Mouse (Mus musculus) midbrain, embryonic 12.5 days (tissue): ENCODE data around the gene Psmd3. TPM values are rescaled to one million over a fixed set of nuclear protein-coding genes. Genes with fewer than 3 reads are reported as not detected.
A peak's percentile ranks its signal among the peaks of the same experiment; 100 is the strongest.
"Not testable (repeated sequence)": the region's sequence is repeated elsewhere in the genome, so short reads cannot be mapped to it uniquely, and the experiment has no call there.

Experiments
- ATAC-seq: fragments of 200-750 bp; cut with Nextera tagmentation; 2 replicates; pipeline ENCODE4 v1.8.0; 2017; ENCODE audit warnings: low read depth, moderate TSS enrichment, moderate library complexity; ENCODE audit not compliant: low FRiP score
- H3K27ac ChIP-seq: fragments of 300-500 bp; sonication (generic); replicated peaks from 2 replicates; pipeline ENCODE4 v1.5.1; 2016; ENCODE audit warnings: mild to moderate bottlenecking
- H3K27me3 ChIP-seq: fragments of 300-500 bp; sonication (generic); 2 replicates; pipeline ENCODE4 v1.6.1; 2016; ENCODE audit warnings: mild to moderate bottlenecking
- H3K36me3 ChIP-seq: fragments of 300-500 bp; sonication (generic); 2 replicates; pipeline ENCODE4 v1.6.1; 2016
- H3K4me1 ChIP-seq: fragments of 300-500 bp; sonication (generic); 2 replicates; pipeline ENCODE4 v1.6.1; 2016
- H3K4me2 ChIP-seq: fragments of 300-500 bp; sonication (generic); replicated peaks from 2 replicates; pipeline ENCODE4 v1.6.1; 2016; ENCODE audit warnings: mild to moderate bottlenecking, moderate library complexity
- H3K4me3 ChIP-seq: fragments of 300-500 bp; sonication (generic); 2 replicates; pipeline ENCODE4 v1.5.1; 2016; ENCODE audit warnings: mild to moderate bottlenecking
- H3K9ac ChIP-seq: fragments of 300-500 bp; sonication (generic); replicated peaks from 2 replicates; pipeline ENCODE4 v1.6.1; 2016; ENCODE audit warnings: mild to moderate bottlenecking, moderate library complexity
- H3K9me3 ChIP-seq: fragments of 300-500 bp; sonication (generic); 2 replicates; pipeline ENCODE4 v1.6.1; 2016; ENCODE audit warnings: mild to moderate bottlenecking
- WGBS: fragments of 180-500 bp; shearing (Covaris S2); methylation state at CpG from one replicate; pipeline ENCODE4 v1.1.7; 2016; 5-methylcytosine and 5-hydroxymethylcytosine counted together
- polyA plus RNA-seq: library from polyadenylated mRNA; unstranded; fragments of >200 nt; fragmentation: Nextera tagmentation; extraction: Ambion mirVana; gene quantifications from 2 replicates; pipeline ENCODE4 v1.2.1, GENCODE M21; 2016

Gene Psmd3
- polyA plus RNA-seq, 1 experiment from 2014 or later = 244 TPM

DNA sequence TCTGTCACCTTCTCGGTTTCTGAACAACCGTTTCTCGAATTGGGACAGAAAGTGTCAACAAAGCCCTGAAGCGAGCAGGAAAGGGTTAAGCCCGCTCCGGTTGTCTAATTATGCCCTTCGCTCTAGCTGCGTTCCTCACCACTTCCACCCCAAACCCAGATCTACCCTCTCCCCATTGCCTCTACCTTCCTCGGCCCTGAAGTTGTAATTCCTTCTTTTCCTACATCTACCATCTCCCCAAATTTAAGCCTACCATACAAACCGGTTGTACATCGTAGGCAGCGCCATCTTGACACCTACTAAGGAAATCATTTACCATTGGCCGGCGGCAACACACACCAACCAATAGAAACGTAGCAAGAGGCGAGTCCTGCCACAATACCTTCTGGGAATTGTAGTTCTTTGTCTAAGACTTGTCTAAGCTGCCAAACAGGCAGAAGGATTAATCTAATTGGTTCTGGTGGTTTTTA lies 46.8 kb downstream of the Psmd3 start, which contains the start of gene Med24:
Gene Med24 (minus strand): TSS at position 317 of the 470 bp plus-strand sequence.
- H3K4me3 ChIP-seq = peak within 1 kb of the TSS; percentile 65
- H3K9ac ChIP-seq = peak within 1 kb of the TSS; percentile 57
- peaks cover 3% of the 10 kb centered on the region for H3K27me3 ChIP-seq
- ATAC-seq = peak; percentile 92
- peak within 1 kb of the TSS; percentile 65 for H3K4me2 ChIP-seq
- peak within 1 kb of the TSS; percentile 66 for H3K27ac ChIP-seq
- WGBS = 0% methylated on average over 16 of the region's 16 CpGs
- H3K36me3 ChIP-seq = peaks cover 33% of the 10 kb centered on the region
- no peaks in the 10 kb centered on the region for H3K9me3 ChIP-seq
- peaks cover 7% of the 10 kb centered on the region; the same call in 1 of the 2 replicates for H3K4me1 ChIP-seq

DNA sequence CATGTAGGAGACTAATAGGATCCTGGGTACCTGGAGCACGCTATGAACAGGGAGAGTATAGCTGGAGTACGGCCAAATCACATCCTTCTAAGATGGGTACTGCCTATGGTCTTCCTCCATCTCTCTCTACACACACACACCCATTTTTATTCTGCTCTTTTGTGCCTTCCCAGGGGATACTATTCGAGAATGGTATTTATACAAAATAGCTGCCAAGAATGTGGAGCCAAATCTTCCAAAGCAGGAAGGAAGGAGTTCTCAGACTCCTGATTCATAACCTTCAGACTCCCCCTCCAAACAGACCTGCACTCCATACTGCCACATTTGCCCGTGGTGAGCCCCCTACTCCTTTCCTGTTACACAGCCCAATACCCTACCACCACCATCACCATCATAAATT lies 48.4 kb downstream of the Psmd3 start:
- 69% methylated on average over 4 of the region's 4 CpGs for WGBS
- H3K27ac ChIP-seq = peak overlapping the region; percentile 15; the same call in 1 of the 2 replicates
- ATAC-seq = no peak

DNA sequence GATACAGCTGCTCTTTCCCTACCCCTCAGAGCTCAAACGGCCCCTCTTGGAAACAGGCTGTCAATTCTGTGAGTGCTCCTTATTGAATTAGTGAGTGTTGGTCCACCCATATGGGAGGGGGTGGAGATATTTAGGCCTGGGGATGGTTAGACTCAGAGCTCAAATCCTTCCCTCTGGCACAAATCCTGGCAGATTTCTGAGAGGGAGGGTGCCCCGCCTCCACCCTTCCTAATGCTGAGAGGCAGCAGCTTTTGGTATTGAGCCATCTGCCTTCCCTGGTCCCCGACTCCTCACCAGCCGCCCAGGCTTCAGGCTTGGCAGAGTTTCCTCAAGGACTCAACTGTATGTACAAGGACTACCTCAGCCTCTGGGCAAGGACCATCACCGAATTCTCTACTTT lies 48.8 kb downstream of the Psmd3 start:
- Histone ChIP-seq H3K36me3 (peaks cover 15% of the 10 kb centered on the region), H3K27ac (peak overlapping the region; percentile 15; the same call in 1 of the 2 replicates), H3K4me3 (no peak overlapping the region), H3K9me3 (no peaks in the 10 kb centered on the region), H3K27me3 (peaks cover 3% of the 10 kb centered on the region), H3K4me1 (peaks cover 7% of the 10 kb centered on the region; the same call in 1 of the 2 replicates), H3K9ac (no peak overlapping the region), H3K4me2 (no peak overlapping the region)
- no peak for ATAC-seq
- WGBS = 63% methylated on average over 5 of the region's 5 CpGs

More for the DNA sequence above, 48.4 kb downstream of the Psmd3 start:
- Histone ChIP-seq H3K36me3 (peaks cover 19% of the 10 kb centered on the region), H3K4me1 (peaks cover 7% of the 10 kb centered on the region; the same call in 1 of the 2 replicates), H3K9me3 (no peaks in the 10 kb centered on the region), H3K4me2 (no peak overlapping the region), H3K9ac (no peak overlapping the region), H3K27me3 (peaks cover 3% of the 10 kb centered on the region), H3K4me3 (no peak overlapping the region)

DNA sequence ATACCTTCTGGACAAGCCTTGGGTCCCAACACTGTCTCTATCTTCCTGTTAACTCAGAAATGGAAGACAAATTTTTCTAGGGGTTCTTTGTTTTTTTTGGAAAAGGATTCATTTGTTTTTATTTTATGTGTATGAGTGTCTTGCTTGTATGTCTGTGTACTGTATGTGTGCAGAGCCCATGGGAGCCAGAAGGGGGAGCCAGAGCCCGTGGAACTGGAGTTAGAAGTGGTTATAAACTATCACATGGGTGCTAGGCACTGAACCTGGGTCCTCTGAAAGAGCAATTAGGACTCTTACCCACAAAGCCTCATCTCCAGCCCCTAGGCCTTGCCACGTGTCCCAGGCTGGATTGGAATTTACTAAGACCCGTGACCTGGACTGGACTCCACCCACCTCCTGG lies 51.7 kb downstream of the Psmd3 start:
- no peaks in the 10 kb centered on the region for H3K9me3 ChIP-seq
- H3K27ac ChIP-seq = no peak overlapping the region
- H3K27me3 ChIP-seq = peaks cover 3% of the 10 kb centered on the region
- ATAC-seq = no peak
- H3K4me2 ChIP-seq = no peak overlapping the region
- H3K4me3 ChIP-seq = no peak overlapping the region
- H3K9ac ChIP-seq = no peak overlapping the region
- H3K4me1 ChIP-seq = peaks cover 9% of the 10 kb centered on the region
- 76% methylated on average over 3 of the region's 3 CpGs for WGBS
- H3K36me3 ChIP-seq = no peaks in the 10 kb centered on the region

DNA sequence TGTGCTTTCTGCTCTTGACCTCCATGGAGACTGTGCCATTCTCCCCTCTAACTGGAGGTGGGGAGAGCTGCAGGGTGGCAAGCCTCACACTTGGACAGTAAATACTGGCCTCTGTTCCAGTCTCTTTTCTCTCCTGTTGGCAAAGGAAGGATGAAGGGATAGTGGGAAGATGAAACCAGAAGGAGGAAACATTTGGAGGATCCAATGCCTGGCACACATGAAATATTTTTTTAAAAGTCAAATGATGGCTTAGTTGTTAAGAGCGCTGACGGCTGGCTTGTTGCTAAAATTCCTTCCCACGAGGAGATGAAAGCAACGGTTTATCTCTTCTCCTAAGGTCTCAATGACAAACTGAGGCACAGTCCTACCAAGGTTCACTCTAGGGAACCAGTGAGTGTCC lies 52.8 kb downstream of the Psmd3 start:
- Histone ChIP-seq H3K27ac (no peak overlapping the region), H3K9ac (no peak overlapping the region), H3K9me3 (no peaks in the 10 kb centered on the region), H3K36me3 (no peaks in the 10 kb centered on the region), H3K4me3 (no peak overlapping the region), H3K4me2 (no peak overlapping the region), H3K27me3 (peaks cover 3% of the 10 kb centered on the region), H3K4me1 (peaks cover 19% of the 10 kb centered on the region)
- 93% methylated on average over 4 of the region's 4 CpGs for WGBS
- no peak for ATAC-seq

DNA sequence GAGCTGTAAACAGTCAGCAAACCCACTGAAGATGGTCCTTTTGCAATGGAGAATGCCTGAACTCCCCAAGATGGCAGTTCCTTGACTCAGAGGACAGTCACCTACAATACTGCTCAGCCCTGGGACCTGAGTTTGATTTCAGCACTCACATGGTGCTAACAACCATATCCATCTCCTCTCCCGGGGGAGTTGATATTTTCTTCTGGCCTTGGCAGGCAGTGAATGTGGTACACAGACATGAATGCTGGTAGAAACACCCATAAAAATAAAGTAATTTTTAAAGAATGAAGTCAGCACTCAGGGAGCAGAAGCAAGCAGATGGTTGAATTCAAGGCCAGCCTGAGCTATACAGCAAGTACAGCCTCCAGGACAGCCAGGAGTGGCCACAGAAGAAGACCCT lies 53.8 kb downstream of the Psmd3 start:
- H3K36me3 ChIP-seq = no peaks in the 10 kb centered on the region
- H3K4me2 ChIP-seq = no peak overlapping the region
- H3K9me3 ChIP-seq = no peaks in the 10 kb centered on the region
- H3K27ac ChIP-seq = no peak overlapping the region
- ATAC-seq = no peak
- no peak overlapping the region for H3K9ac ChIP-seq
- WGBS = 92% methylated on average over 1 of the region's 1 CpGs
- H3K4me1 ChIP-seq = peaks cover 30% of the 10 kb centered on the region
- H3K27me3 ChIP-seq = peaks cover 3% of the 10 kb centered on the region
- no peak overlapping the region for H3K4me3 ChIP-seq

DNA sequence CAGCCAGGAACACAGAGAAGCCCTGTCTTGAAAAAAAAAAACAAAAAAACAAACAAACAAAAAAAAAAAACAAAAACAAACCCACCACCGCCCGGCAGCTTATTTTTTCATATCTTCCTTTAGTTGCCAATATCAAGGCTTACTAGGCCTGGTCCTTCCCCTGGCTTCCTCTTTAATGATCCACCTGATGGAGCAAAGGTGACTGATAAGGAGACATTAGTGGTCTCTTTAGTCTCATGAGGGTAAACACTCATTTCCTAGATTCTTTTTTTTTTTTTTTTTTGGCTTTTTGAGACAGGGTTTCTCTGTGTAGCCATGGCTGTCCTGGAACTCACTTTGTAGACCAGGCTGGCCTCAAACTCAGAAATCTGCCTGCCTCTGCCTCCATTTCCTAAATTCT lies 54.9 kb downstream of the Psmd3 start:
- H3K9ac ChIP-seq, H3K27ac ChIP-seq, H3K4me3 ChIP-seq, H3K27me3 ChIP-seq, ATAC-seq, H3K9me3 ChIP-seq, H3K4me2 ChIP-seq, H3K36me3 ChIP-seq: not testable (repeated sequence)
- WGBS = 96% methylated on average over 2 of the region's 2 CpGs
- peaks cover 33% of the 10 kb centered on the region for H3K4me1 ChIP-seq

DNA sequence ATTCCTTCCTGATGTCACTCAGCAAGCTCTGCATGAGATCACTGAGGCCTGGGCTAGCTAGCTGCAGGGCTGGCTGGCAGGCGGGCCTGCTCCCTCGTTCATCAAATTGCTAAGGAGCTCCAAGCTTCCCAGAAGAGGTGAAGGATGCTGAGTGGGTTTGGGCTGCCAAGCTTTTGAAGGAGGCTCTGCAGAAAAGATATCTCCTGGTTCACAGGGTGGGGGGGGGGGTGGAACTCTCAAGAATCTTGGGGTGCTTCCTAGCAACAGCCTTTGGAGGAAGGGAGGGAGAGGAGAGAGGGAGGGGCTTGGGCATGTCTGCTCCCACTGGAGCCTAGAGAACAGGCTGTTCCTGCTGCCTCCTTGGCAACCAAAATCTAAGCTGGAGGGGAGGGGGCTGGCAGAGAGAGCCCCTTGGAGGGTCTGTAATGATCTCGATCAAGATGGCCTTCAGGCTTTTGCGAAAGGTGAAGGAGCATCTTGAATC lies 56.1 kb downstream of the Psmd3 start:
- H3K4me3 ChIP-seq = no peak overlapping the region
- H3K9ac ChIP-seq = no peak overlapping the region; the same call in 1 of the 2 replicates
- no peak overlapping the region for H3K4me2 ChIP-seq
- H3K4me1 ChIP-seq = peaks cover 44% of the 10 kb centered on the region
- no peaks in the 10 kb centered on the region for H3K27me3 ChIP-seq
- H3K36me3 ChIP-seq = no peaks in the 10 kb centered on the region
- H3K27ac ChIP-seq = peak overlapping the region; percentile 73
- WGBS = 16% methylated on average over 4 of the region's 4 CpGs
- no peaks in the 10 kb centered on the region for H3K9me3 ChIP-seq
- ATAC-seq = no peak

DNA sequence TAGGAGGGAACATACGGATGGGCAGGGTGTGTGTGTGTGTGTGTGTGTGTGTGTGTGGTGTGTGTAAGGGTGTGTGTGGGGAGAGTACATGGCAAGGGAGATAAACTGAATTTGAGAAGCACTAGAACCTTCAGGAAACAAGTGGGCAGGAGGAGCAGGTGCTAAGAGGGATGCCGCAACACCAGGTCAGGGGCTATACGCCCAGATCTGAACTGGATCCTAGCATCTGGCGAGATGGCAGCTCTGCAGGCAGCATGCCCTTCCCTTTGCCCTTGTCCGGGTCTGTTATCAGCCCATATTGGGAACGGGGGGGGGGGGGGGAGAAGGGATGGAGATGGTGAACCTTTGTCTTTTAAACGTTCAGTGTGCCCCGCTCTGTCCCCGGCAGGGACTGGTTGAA lies 56.6 kb downstream of the Psmd3 start:
- WGBS = 55% methylated on average over 8 of the region's 9 CpGs
- no peak overlapping the region for H3K4me3 ChIP-seq
- H3K36me3 ChIP-seq = no peaks in the 10 kb centered on the region
- no peaks in the 10 kb centered on the region for H3K9me3 ChIP-seq
- no peak overlapping the region for H3K4me2 ChIP-seq
- peak overlapping the region; percentile 73 for H3K27ac ChIP-seq
- peaks cover 48% of the 10 kb centered on the region for H3K4me1 ChIP-seq
- H3K27me3 ChIP-seq = no peaks in the 10 kb centered on the region
- no peak overlapping the region; the same call in 1 of the 2 replicates for H3K9ac ChIP-seq
- no peak for ATAC-seq

DNA sequence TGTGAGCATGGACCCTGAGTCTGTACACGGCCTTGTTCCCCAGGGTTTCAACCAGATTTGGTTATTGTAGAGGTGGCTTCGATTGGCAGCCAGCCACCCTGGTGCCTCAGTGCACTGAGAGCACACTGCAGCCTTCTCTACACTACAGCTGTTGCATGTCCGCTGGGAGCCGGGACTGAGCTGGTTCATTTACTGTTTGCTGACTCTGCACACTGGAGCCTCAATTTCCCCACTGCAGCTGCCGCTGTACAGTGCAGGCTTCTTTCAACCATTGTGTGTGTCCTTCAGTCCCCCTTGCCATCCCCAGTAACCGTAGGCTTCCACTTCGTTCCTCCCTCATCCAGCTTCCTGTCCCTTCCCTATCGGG lies 57.7 kb downstream of the Psmd3 start:
- Histone ChIP-seq H3K27ac (peak overlapping the region; percentile 99), H3K4me1 (peaks cover 59% of the 10 kb centered on the region), H3K9me3 (no peaks in the 10 kb centered on the region), H3K36me3 (no peaks in the 10 kb centered on the region), H3K4me2 (peak overlapping the region; percentile 74), H3K9ac (peak overlapping the region; percentile 94), H3K27me3 (no peaks in the 10 kb centered on the region), H3K4me3 (peak overlapping the region; percentile 83)
- WGBS = 10% methylated on average over 8 of the region's 8 CpGs
- no peak; the same call in 1 of the 2 replicates for ATAC-seq

DNA sequence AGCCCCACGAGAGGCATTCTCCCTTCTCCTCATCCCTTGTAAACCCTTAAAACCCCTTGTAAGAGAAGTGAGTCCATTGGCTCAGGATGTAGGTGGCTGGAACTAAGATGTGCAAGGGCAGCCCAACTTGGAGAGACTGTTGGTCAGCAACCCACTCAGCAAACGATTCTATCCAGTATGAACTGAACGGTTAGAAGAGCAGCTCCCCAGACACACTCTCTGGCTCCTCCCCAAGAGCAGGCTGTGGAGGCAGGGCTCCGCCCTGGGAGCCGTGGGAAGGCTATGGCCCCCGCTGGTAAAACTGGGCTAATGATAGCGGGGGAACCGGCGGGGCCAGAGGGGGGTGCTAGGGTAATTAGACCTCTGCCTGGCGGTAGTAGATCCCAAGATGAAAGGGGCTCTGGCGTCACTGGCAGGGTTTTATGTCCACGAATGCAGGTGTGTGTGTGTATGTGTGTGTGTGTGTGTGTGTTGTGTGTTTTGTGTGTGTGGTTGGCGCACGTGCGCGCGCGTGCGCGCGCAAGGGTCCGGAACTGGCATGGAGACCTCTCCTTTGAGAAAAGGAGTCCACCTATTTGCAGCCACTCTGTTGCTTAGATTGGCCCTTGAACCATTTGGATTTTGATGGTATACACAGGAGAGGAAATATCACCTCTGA lies 58.2 kb downstream of the Psmd3 start, which contains the start of gene Thra:
Gene Thra (plus strand): TSS at position 246 of the 658 bp plus-strand sequence.
- H3K36me3 ChIP-seq = no peaks in the 10 kb centered on the region
- H3K4me2 ChIP-seq = peak within 1 kb of the TSS; percentile 74
- no peaks in the 10 kb centered on the region for H3K27me3 ChIP-seq
- H3K4me1 ChIP-seq = peaks cover 64% of the 10 kb centered on the region
- no peaks in the 10 kb centered on the region for H3K9me3 ChIP-seq
- H3K4me3 ChIP-seq = peak within 1 kb of the TSS; percentile 83
- peak within 1 kb of the TSS; percentile 94 for H3K9ac ChIP-seq
- WGBS = 0% methylated on average over 22 of the region's 22 CpGs
- peak; percentile 44 for ATAC-seq
- peak within 1 kb of the TSS; percentile 99 for H3K27ac ChIP-seq

DNA sequence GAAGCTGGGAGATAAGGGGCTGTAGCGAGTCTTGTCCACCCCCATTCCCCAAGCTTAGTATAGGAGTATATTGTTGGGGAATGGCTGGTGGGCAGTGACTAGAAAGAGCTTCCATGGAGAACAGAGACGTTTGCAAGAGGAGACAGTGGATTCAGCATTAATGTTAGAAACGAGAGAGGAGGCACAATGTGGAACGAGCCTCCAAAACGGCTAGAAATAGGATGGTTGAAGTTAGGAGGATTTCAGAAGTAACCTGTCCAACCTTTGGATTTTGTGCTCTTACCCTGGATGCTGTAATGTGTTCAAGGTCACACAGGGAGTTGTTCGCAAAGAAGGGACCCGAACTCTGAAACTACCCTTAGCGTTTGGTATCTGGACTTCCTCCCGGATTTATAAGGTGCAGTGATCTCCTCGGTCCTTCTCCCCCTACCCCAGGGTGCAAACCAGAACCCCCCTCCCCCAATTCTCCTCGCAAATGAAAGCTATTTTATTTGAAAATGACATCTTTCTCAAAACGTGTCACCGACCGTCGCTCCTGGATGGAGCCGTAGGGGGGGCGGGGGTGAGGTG lies 58.8 kb downstream of the Psmd3 start:
- Histone ChIP-seq H3K9me3 (no peaks in the 10 kb centered on the region), H3K27ac (peak overlapping the region; percentile 99), H3K36me3 (no peaks in the 10 kb centered on the region), H3K4me3 (peak overlapping the region; percentile 83), H3K9ac (peak overlapping the region; percentile 94), H3K4me2 (peak overlapping the region; percentile 74), H3K4me1 (peaks cover 71% of the 10 kb centered on the region), H3K27me3 (no peaks in the 10 kb centered on the region)
- ATAC-seq = no peak
- WGBS = under 1% methylated on average over 17 of the region's 17 CpGs
